Mouse (Mus musculus) CH12.LX (cell line): ENCODE measurements around the gene Dgcr2. TPM values are rescaled to one million over a fixed set of nuclear protein-coding genes. Genes with fewer than 3 reads are reported as not detected.

ENCODE experiments used
- DNase-seq: peaks from one replicate; pipeline ENCODE4 v3.0.0-alpha.2; 2013; ENCODE audit errors: extremely low read depth
- H3K27ac ChIP-seq: 2 replicates; pipeline ENCODE4 v1.5.1; 2012; ENCODE audit warnings: low read depth, mild to moderate bottlenecking, control low read depth, moderate library complexity; ENCODE audit not compliant: insufficient read depth
- H3K27me3 ChIP-seq: replicated peaks from 2 replicates; pipeline ENCODE3; 2012; ENCODE audit warnings: inconsistent platforms
- H3K36me3 ChIP-seq, 2 experiments: replicated peaks in 1 of 2; 2 replicates each; pipeline versions ENCODE3 to v1.6.1; 2012; ENCODE audit warnings: inconsistent platforms in 1 of 2, low read length in 1 of 2, mild to moderate bottlenecking in 1 of 2, mixed read lengths in 1 of 2, moderate library complexity in 1 of 2; ENCODE audit not compliant: control insufficient read depth in 1 of 2, insufficient read depth in 1 of 2
- H3K4me1 ChIP-seq, 2 experiments: 2 replicates each; pipeline ENCODE4 v1.6.1; 2012; ENCODE audit warnings: inconsistent platforms in 1 of 2, moderate library complexity in 1 of 2; ENCODE audit not compliant: insufficient read depth in 2 of 2, control insufficient read depth in 1 of 2
- H3K4me2 ChIP-seq: 2 replicates; pipeline ENCODE4 v1.6.1; 2012; ENCODE audit warnings: low read depth, mild to moderate bottlenecking, control low read depth; ENCODE audit not compliant: poor library complexity, insufficient read depth, severe bottlenecking
- H3K4me3 ChIP-seq, 3 experiments: fragments of 150-350 bp in 1 of 3; sonication (generic) in 1 of 3; replicated peaks in 1 of 3; 2 replicates each; pipeline versions ENCODE3 to v1.5.1; 2011 to 2012; ENCODE audit warnings: low read depth in 2 of 3, low read length in 2 of 3, mild to moderate bottlenecking in 2 of 3, moderate library complexity in 2 of 3, control low read depth in 1 of 3, improper control_type of control experiment in 1 of 3, inconsistent platforms in 1 of 3, mixed read lengths in 1 of 3; ENCODE audit not compliant: poor library complexity in 1 of 3
- H3K79me2 ChIP-seq: replicated peaks from 2 replicates; pipeline ENCODE4 v1.6.1; 2012; ENCODE audit warnings: mild to moderate bottlenecking, moderate library complexity; ENCODE audit not compliant: control insufficient read depth, poor library complexity, insufficient read depth, severe bottlenecking; ENCODE audit errors: extremely low read depth
- H3K9ac ChIP-seq: 2 replicates; pipeline ENCODE4 v1.6.1; 2012; ENCODE audit warnings: low read depth, mild to moderate bottlenecking, control low read depth, moderate library complexity; ENCODE audit not compliant: insufficient read depth
- H3K9me3 ChIP-seq: replicated peaks from 2 replicates; pipeline ENCODE3; 2012; ENCODE audit warnings: low read length, inconsistent platforms, mixed read lengths
- CHD1 ChIP-seq: IDR thresholded peaks from 2 replicates; pipeline ENCODE4 v1.6.1; 2012; ENCODE audit warnings: low read depth, low read length, improper control_type of control experiment, inconsistent platforms
- CTCF ChIP-seq, 2 experiments: IDR thresholded peaks in 1 of 2; conservative IDR thresholded peaks in 1 of 2; 2 replicates each; pipeline ENCODE4 v1.5.1; 2011 to 2012; ENCODE audit warnings: low read depth in 2 of 2, low read length in 2 of 2, improper control_type of control experiment in 1 of 2, inconsistent platforms in 1 of 2, mild to moderate bottlenecking in 1 of 2, moderate library complexity in 1 of 2
- GABPA ChIP-seq: IDR thresholded peaks from 2 replicates; pipeline ENCODE4 v1.6.1; 2012; ENCODE audit warnings: low read depth, low read length, improper control_type of control experiment, inconsistent platforms; ENCODE audit not compliant: insufficient replicate concordance
- IRF4 ChIP-seq: IDR thresholded peaks from 2 replicates; pipeline ENCODE4 v1.6.1; 2014; ENCODE audit warnings: low read depth, mild to moderate bottlenecking, inconsistent platforms, low read length, improper control_type of control experiment
- JUND ChIP-seq: conservative IDR thresholded peaks from 2 replicates; pipeline ENCODE4 v1.6.1; 2011; ENCODE audit warnings: low read depth, low read length, improper control_type of control experiment
- KAT2A ChIP-seq: IDR thresholded peaks from 2 replicates; pipeline ENCODE4 v1.6.1; 2012; ENCODE audit warnings: low read length, improper control_type of control experiment, inconsistent platforms; ENCODE audit not compliant: insufficient replicate concordance
- MEF2A ChIP-seq: IDR thresholded peaks from 2 replicates; pipeline ENCODE4 v1.6.1; 2014; ENCODE audit warnings: low read depth, mild to moderate bottlenecking, inconsistent platforms, low read length, improper control_type of control experiment, borderline replicate concordance
- MXI1 ChIP-seq: IDR thresholded peaks from 2 replicates; pipeline ENCODE4 v1.6.1; 2011; ENCODE audit warnings: mild to moderate bottlenecking, low read depth, low read length, improper control_type of control experiment
- MYC ChIP-seq: IDR thresholded peaks from 2 replicates; pipeline ENCODE4 v1.6.1; 2011; ENCODE audit warnings: low read depth, mild to moderate bottlenecking, improper control_type of control experiment, low read length
- POLR2A ChIP-seq: IDR thresholded peaks from 2 replicates; pipeline ENCODE4 v1.6.1; 2011; ENCODE audit warnings: low read depth, mild to moderate bottlenecking, improper control_type of control experiment, low read length
- POLR2AphosphoS2 ChIP-seq: IDR thresholded peaks from 2 replicates; pipeline ENCODE4 v1.6.1; 2011; ENCODE audit warnings: low read depth, low read length, improper control_type of control experiment
- RAD21 ChIP-seq: IDR thresholded peaks from 2 replicates; pipeline ENCODE4 v1.6.1; 2011; ENCODE audit warnings: low read depth, mild to moderate bottlenecking, low read length, improper control_type of control experiment, moderate library complexity
- RCOR1 ChIP-seq: conservative IDR thresholded peaks from 2 replicates; pipeline ENCODE4 v1.6.1; 2012; ENCODE audit warnings: low read depth, mild to moderate bottlenecking, inconsistent platforms, low read length, improper control_type of control experiment
- SIN3A ChIP-seq: IDR thresholded peaks from 2 replicates; pipeline ENCODE4 v1.6.1; 2012; ENCODE audit warnings: low read length, improper control_type of control experiment, inconsistent platforms
- SMC3 ChIP-seq: IDR thresholded peaks from 2 replicates; pipeline ENCODE4 v1.6.1; 2011; ENCODE audit warnings: low read depth, low read length, improper control_type of control experiment
- TCF12 ChIP-seq: IDR thresholded peaks from 2 replicates; pipeline ENCODE4 v1.6.1; 2014; ENCODE audit warnings: low read depth, mild to moderate bottlenecking, inconsistent platforms, low read length, improper control_type of control experiment
- USF2 ChIP-seq: conservative IDR thresholded peaks from 2 replicates; pipeline ENCODE4 v1.6.1; 2011; ENCODE audit warnings: low read depth, low read length, improper control_type of control experiment
- ZC3H11A ChIP-seq: IDR thresholded peaks from 2 replicates; pipeline ENCODE4 v1.6.1; 2012; ENCODE audit warnings: low read depth, mild to moderate bottlenecking, inconsistent platforms, low read length, improper control_type of control experiment
- ZNF384 ChIP-seq: IDR thresholded peaks from 2 replicates; pipeline ENCODE4 v1.6.1; 2012; ENCODE audit warnings: low read depth, low read length, improper control_type of control experiment, inconsistent platforms
- dilution Hi-C: fragments of 300-500 bp; cut with MboI; formaldehyde crosslinking; loops from 2 replicates; pipeline ENCODE4 v1.14.3; 2020; ENCODE audit warnings: low sequenced_read_pairs; ENCODE audit not compliant: extremely low pct_unique_long_range_greater_than_20kb, extremely low pct_ligation_motif_present
- in situ Hi-C: fragments of 300-500 bp; cut with MboI; formaldehyde crosslinking; loops from 3 replicates; pipeline ENCODE4 v1.14.3; 2019; ENCODE audit warnings: low sequenced_read_pairs, low pct_ligation_motif_present, low pct_unique_long_range_greater_than_20kb, mixed read lengths
- polyA plus RNA-seq: library from polyadenylated mRNA; unstranded; fragments of >175 nt; gene quantifications from 2 replicates; pipeline ENCODE4 v1.2.1, GENCODE M21; 2012; ENCODE audit warnings: low read depth; ENCODE audit not compliant: insufficient read length
- total RNA-seq, 2 experiments: library from RNA; depleted of rRNA; stranded (reverse); fragments of 300-350 nt in 1 of 2; fragments of >200 nt in 1 of 2; gene quantifications; 2 replicates each; pipeline ENCODE4 v1.2.3; 2012 to 2014

Gene Dgcr2
- total and polyA plus RNA-seq, 3 experiments = 41.5 to 54.8 (median 48.0) TPM

GRCm38 (mm10) chr16:17858592-17858991, 39.8 kb downstream of the Dgcr2 start:
- Histone ChIP-seq H3K4me1 (no peaks in the 10 kb centered on the region), H3K9me3 (no peaks in the 10 kb centered on the region), H3K27ac (no peak overlapping the region), H3K27me3 (no peaks in the 10 kb centered on the region), H3K36me3 (peaks cover 52 to 93% of the 10 kb centered on the region in 2 experiments), H3K9ac (no peak overlapping the region), H3K4me2 (no peak overlapping the region), H3K79me2 (no peaks in the 10 kb centered on the region), H3K4me3 (no peak overlapping the region)
- TF ChIP-seq MYC (peak; percentile 65), SIN3A (no peak), CTCF (conservative IDR thresholded peaks at IDR 0.05 in 1 of 2, IDR thresholded peaks at IDR 0.05 in 1 of 2; ENCODE audit: low read depth in 2 of 2, low read length in 2 of 2) (peak; percentile 80 to 81), RAD21 (peak; percentile 66), SMC3 (peak; percentile 52), JUND (no peak), POLR2A (no peak)
- in situ Hi-C loops = no loop called here
- dilution Hi-C loops = no loop called here
- peak; percentile 34 for DNase-seq

- no peaks in the 10 kb centered on the region for H3K79me2 ChIP-seq
- no peaks in the 10 kb centered on the region for H3K4me1 ChIP-seq
- no peak overlapping the region for H3K4me2 ChIP-seq
- no peak for DNase-seq
- no peak overlapping the region for H3K9ac ChIP-seq
- TF ChIP-seq CHD1 = no peak
- no peak for TF ChIP-seq IRF4
- TF ChIP-seq MXI1 = no peak
- no peak for TF ChIP-seq KAT2A
- no peak for TF ChIP-seq CTCF (conservative IDR thresholded peaks at IDR 0.05 in 1 of 2, IDR thresholded peaks at IDR 0.05 in 1 of 2; ENCODE audit: low read depth in 2 of 2, low read length in 2 of 2)
- no peak for TF ChIP-seq ZNF384
- peaks cover 61 to 93% of the 10 kb centered on the region in 2 experiments for H3K36me3 ChIP-seq
- H3K27me3 ChIP-seq = no peaks in the 10 kb centered on the region
- no peaks in the 10 kb centered on the region for H3K9me3 ChIP-seq
- H3K27ac ChIP-seq = no peak overlapping the region
- H3K4me3 ChIP-seq = no peak overlapping the region
- in situ Hi-C loops (no loop called here), dilution Hi-C loops (no loop called here)
Measured at GRCm38 (mm10) chr16:17857157-17857556, 41.2 kb downstream of the Dgcr2 start.

- no peaks in the 10 kb centered on the region for H3K27me3 ChIP-seq
- no peaks in the 10 kb centered on the region for H3K4me1 ChIP-seq
- in situ Hi-C loops (no loop called here), dilution Hi-C loops (no loop called here)
- peaks cover 64 to 91% of the 10 kb centered on the region in 2 experiments for H3K36me3 ChIP-seq
- no peak for DNase-seq
- H3K27ac ChIP-seq = no peak overlapping the region
- H3K4me2 ChIP-seq = no peak overlapping the region
- TF ChIP-seq RCOR1 (no peak), ZC3H11A (no peak), GABPA (no peak), USF2 (no peak), TCF12 (no peak), POLR2AphosphoS2 (no peak), MEF2A (no peak), IRF4 (no peak)
- TF ChIP-seq, all 38 proteins: peak for 0
- H3K4me3 ChIP-seq = no peak overlapping the region
- H3K9me3 ChIP-seq = no peaks in the 10 kb centered on the region
- H3K79me2 ChIP-seq = no peaks in the 10 kb centered on the region
- H3K9ac ChIP-seq = no peak overlapping the region
Measured at GRCm38 (mm10) chr16:17853263-17853662, 45.1 kb downstream of the Dgcr2 start.
